Mouse (Mus musculus) heart, postnatal 10 days (tissue): ENCODE data around the gene Gas6. TPM values are rescaled to one million over a fixed set of nuclear protein-coding genes. Genes with fewer than 3 reads are reported as not detected.

Experiments
- DNase-seq, 2 experiments: peaks; one replicate each; pipeline ENCODE4 v3.0.0; 2021
- intact Hi-C: fragments of 180-260 bp; cut with DNase I; formaldehyde crosslinking; loops from one replicate; pipeline ENCODE4 v1.15.1; 2025
- total RNA-seq, 2 experiments: library from RNA; stranded (reverse); gene quantifications; 2 replicates each; pipeline ENCODE4 v1.2.3; 2021

Gene Gas6
- total RNA-seq, 2 experiments from 2014 or later = 135 to 143 TPM

DNA sequence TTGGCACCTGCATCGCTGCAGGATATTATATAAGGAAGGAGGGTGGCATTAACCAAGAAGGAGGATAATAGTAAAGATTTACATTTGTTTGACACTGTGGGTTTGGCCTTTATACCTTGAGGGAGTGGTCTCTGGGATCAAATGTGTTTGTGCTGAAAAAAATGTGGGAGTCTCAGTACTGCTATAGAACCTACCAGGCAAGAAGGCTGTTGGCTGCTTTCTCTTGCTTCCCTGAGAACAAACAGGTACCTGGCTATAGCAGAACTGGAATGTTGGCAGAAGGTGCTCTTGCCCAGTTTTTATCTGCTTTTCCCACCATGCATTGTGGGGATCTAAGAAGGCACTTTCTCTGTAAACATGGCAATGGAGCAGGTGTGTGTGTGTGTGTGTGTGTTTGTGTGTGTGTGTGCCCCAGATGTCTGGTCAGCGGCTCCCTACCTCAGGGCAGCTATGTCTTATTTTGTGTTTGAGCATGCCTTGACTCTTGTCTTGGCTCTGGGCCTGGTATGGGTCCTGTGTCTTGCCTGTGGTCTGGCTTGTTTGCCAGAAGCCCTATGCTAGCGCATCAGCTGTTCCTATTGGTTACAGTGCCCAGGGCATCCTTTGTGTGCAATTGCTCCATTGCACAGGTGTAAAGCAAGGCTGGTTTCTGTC is 13.1 kb upstream of the Gas6 start:
- no peak for DNase-seq
- intact Hi-C loops = no loop called here

GRCm38 (mm10) chr8:13506849-13507248 is 12.6 kb upstream of the Gas6 start:
- DNase-seq = peak; percentile 89 to 92

GRCm38 (mm10) chr8:13504894-13505674 is 10.8 kb upstream of the Gas6 start:
- intact Hi-C loops = no loop called here

More at GRCm38 (mm10) chr8:13506849-13507248, 12.6 kb upstream of the Gas6 start:
- intact Hi-C loops = no loop called here

GRCm38 (mm10) chr8:13503936-13504606 is 9.8 kb upstream of the Gas6 start:
- intact Hi-C loops = no loop called here
- peak in 1 of 2 experiments; percentile 25 for DNase-seq

More at GRCm38 (mm10) chr8:13504894-13505674, 10.8 kb upstream of the Gas6 start:
- no peak for DNase-seq

GRCm38 (mm10) chr8:13501221-13501620 is 6.9 kb upstream of the Gas6 start:
- DNase-seq = no peak
- intact Hi-C loops = no loop called here

GRCm38 (mm10) chr8:13493011-13493410 is 1.3 kb downstream of the Gas6 start:
- DNase-seq = peak; percentile 81 to 84
- intact Hi-C loops = loop anchor here (2.0 to 5.0 kb wide), 2 partner anchors 36 to 54 kb away; no protein-coding TSS in a partner anchor

DNA sequence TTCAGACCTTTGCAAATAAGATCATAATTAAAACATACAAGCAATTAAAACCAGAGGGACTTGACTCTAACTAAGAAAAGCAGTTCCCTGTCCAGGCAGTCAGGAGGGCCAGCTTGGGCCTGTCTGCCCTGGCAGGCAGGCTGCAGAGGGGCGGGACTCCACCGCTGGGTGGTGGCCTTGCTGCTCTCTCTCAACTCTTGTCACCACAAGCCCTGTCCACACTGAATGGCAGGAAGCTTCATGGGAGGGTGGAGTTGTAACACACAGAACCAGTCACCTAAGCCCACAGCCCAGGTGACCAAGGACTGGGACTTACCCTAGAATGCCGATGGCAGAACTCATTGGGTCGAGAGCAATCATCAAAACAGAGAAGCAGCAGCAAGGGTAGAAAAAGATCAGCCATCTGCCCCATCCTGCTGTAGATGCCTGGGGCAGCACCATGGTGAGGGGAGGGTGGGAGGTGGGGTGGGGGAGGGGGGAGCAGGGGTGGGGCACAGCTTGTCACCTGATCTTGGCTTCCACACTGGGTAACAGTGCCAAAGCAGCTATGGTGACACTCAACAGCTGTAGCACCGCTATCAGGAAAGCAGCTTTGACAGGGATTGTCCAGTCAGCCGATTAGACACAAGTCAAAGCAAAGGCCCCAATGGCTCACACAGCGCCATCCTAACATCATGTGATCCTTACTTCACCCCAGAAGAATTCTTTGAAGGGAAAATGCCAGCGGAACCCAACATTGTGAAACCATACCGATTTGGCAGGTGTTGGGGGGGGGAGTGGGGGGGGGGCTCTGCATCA is 1.9 kb downstream of the Gas6 start:
- intact Hi-C loops = loop anchor here (2.0 to 5.0 kb wide), 2 partner anchors 36 to 55 kb away; no protein-coding TSS in a partner anchor
- peak; percentile 83 for DNase-seq

DNA sequence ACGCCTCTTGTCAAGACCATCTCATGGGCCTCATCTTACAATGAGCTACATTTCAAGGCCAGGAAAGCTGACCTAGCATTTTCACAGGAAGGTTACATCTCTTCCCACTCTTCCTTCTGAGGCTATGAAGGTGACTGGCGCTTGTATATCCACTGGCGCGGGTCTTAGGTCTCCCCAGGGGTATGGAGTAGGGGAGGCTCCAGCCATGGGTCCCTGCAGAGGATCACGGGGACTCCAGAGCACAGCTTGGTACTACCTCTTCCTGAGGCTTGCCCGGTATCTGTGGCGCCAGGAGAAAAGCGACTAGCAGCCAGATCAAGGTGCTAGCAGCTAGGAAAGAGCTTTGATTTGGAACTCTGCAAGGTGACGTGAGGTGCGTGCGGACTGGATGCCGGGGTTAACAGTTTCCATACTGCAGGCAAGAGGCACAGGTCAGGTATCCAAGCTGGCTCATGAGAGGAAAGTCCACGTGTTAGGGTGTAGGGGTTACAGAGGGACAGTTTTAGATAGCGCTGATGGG is 2.7 kb downstream of the Gas6 start:
- no peak for DNase-seq
- intact Hi-C loops = loop anchor here (2.0 to 5.0 kb wide), 3 partner anchors 17 to 56 kb away; no protein-coding TSS in a partner anchor

GRCm38 (mm10) chr8:13489986-13490910 is 4.0 kb downstream of the Gas6 start:
- intact Hi-C loops = loop anchor here (2.0 to 5.0 kb wide), 2 partner anchors 15 to 57 kb away; no protein-coding TSS in a partner anchor
- peak; percentile 49 to 54 for DNase-seq

DNA sequence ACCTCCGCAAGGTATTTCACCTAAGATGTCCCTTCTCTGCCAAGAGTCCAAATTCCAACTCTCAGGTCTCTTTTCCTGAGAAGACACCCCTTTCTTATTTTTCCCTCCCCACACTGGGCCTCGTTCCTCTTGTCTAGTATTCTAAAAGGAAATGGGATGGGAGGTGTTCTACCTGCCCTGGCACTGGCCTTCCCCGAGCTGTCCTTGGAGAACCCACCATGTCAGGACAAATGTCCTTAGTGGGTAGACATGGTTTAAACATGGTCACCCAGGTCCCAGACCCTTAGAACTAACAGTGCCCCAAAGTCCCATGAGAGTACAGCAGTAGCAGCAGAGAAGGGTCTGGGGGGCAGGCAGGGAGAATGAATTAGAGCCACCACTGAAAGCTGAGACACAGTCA is 4.9 kb downstream of the Gas6 start:
- DNase-seq = no peak

GRCm38 (mm10) chr8:13483191-13483590 is 11.1 kb downstream of the Gas6 start:
- DNase-seq = no peak
- intact Hi-C loops = no loop called here

More for the DNA sequence above, 4.9 kb downstream of the Gas6 start:
- intact Hi-C loops = no loop called here

GRCm38 (mm10) chr8:13482101-13482801 is 12.0 kb downstream of the Gas6 start:
- intact Hi-C loops = no loop called here
- no peak for DNase-seq

- DNase-seq = peak in 1 of 2 experiments; percentile 45
Measured at GRCm38 (mm10) chr8:13481596-13481995, 12.7 kb downstream of the Gas6 start.

GRCm38 (mm10) chr8:13481089-13481554 is 13.2 kb downstream of the Gas6 start:
- DNase-seq = peak; percentile 81 to 83
- intact Hi-C loops = no loop called here

More at GRCm38 (mm10) chr8:13481596-13481995, 12.7 kb downstream of the Gas6 start:
- intact Hi-C loops = no loop called here

DNA sequence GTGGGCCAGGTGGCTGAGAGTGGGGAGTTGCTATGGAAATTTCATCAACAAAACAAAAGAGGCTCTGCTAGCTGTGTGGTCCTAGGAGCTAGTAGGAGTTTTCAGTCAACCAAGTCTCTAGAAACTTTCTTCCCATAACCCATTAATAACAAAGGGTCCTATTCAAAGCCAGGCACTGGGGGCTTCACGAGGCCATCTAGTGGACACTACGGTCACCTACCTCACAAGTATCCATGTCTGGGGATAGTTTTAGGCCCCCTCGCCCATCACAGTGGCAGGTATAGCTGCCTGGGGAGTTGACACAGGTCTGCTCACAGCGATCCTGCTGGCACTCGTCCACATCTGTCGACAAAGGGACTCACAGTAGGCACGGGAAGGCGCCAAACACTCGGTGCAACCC is 18.4 kb downstream of the Gas6 start:
- intact Hi-C loops = loop anchor here (2.0 kb wide), 1 partner anchor 15 kb away; no protein-coding TSS in a partner anchor
- DNase-seq = no peak

DNA sequence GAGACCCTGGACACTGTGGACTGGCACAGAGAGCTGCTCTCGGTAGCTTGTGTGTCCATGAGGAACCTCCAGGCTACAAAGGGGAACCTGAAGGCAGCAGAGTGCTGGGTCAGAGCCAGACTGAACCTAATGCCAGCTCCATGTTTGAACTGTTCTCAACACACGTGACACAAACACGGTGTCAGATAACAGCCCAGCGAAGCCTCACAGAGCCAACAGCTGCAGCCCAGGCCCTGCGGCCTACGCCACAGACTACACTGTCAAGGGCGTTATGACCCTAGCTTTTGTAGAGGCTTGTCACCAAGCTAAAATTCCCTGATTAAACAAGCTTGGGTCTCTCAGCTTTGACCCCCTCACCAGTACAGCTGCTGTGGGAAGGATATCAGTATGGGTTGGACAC is 22.0 kb downstream of the Gas6 start:
- intact Hi-C loops = loop anchor here (5.0 kb wide), 1 partner anchor 75 kb away; no protein-coding TSS in a partner anchor
- peak; percentile 81 to 82 for DNase-seq

- intact Hi-C loops = loop anchor here (5.0 kb wide), 1 partner anchor 76 kb away; no protein-coding TSS in a partner anchor
- DNase-seq = no peak
Measured at GRCm38 (mm10) chr8:13471484-13471883, 22.8 kb downstream of the Gas6 start.

GRCm38 (mm10) chr8:13468737-13469136 is 25.6 kb downstream of the Gas6 start:
- DNase-seq = no peak
- intact Hi-C loops = no loop called here
